Mouse (Mus musculus): ENCODE measurements around the gene G3bp1. TPM values are rescaled to one million over a fixed set of nuclear protein-coding genes. Genes with fewer than 3 reads are reported as not detected.

G3bp1 gene
- polyA plus RNA-seq, 1 experiment from 2014 or later: 147 TPM

- Histone ChIP-seq H3K9me3 (ENCODE audit: control insufficient read depth, low read length) (0 out of 2 replicates have a peak, but pooled peaks cover 3% of the 10 kb centered on the region), H3K9ac (ENCODE audit: low read depth, low read length) (no peak overlapping the region), H3K4me2 (ENCODE audit: low read depth, low read length) (no peak overlapping the region), H3K4me3 (ENCODE audit: low read depth, low read length) (no peak overlapping the region), H3K4me1 (ENCODE audit: control insufficient read depth, insufficient read depth, low read length) (no peaks in the 10 kb centered on the region), H3K27me3 (replicated peaks; ENCODE audit: control insufficient read depth, insufficient read depth, low read length) (no peaks in the 10 kb centered on the region), H3K36me3 (ENCODE audit: control insufficient read depth, insufficient read depth, low read length) (no peaks in the 10 kb centered on the region), H3K27ac (replicated peaks; ENCODE audit: low read depth, low read length) (no peak overlapping the region)
- no peak for DNase-seq (ENCODE audit: low spot score)
- WGBS: 62% methylated on average over 4 of the region's 4 CpGs
- ATAC-seq (ENCODE audit: low read depth): no peak
These were observed 73.2 kb downstream of the G3bp1 start for GRCm38 (mm10) chr11:55542671-55543070.

GRCm38 (mm10) chr11:55545690-55546089, 76.2 kb downstream of the G3bp1 start:
- 0 out of 2 replicates have a peak, but pooled peaks cover 3% of the 10 kb centered on the region for H3K9me3 ChIP-seq (ENCODE audit: control insufficient read depth, low read length)

More at GRCm38 (mm10) chr11:55545690-55546089, 76.2 kb downstream of the G3bp1 start:
- ATAC-seq (ENCODE audit: low read depth) (no peak), DNase-seq (ENCODE audit: low spot score) (no peak)
- Histone ChIP-seq H3K4me1 (ENCODE audit: control insufficient read depth, insufficient read depth, low read length) (no peaks in the 10 kb centered on the region), H3K27ac (replicated peaks; ENCODE audit: low read depth, low read length) (no peak overlapping the region), H3K4me2 (ENCODE audit: low read depth, low read length) (no peak overlapping the region), H3K4me3 (ENCODE audit: low read depth, low read length) (no peak overlapping the region), H3K36me3 (ENCODE audit: control insufficient read depth, insufficient read depth, low read length) (no peaks in the 10 kb centered on the region), H3K9ac (ENCODE audit: low read depth, low read length) (no peak overlapping the region), H3K27me3 (replicated peaks; ENCODE audit: control insufficient read depth, insufficient read depth, low read length) (no peaks in the 10 kb centered on the region)
- WGBS: 87% methylated on average over 1 of the region's 1 CpGs

Small RNA genes lying within 50 kb of the gene (microRNA-seq; reads per million reads assigned to microRNA genes)
- not detected for gene Mir7652 (ENCODE audit: borderline number of aligned reads)

Other genes starting within 250 kb of the G3bp1 start
- 1.2 and 1.5 TPM in 2 replicates for gene Fat2, start 133.1 kb upstream of the G3bp1 start, polyA plus RNA-seq (2014; fragmentation: Nextera tagmentation; extraction: Ambion mirVana)
- gene Sparc, start 46.5 kb upstream of the G3bp1 start, polyA plus RNA-seq (2014; fragmentation: Nextera tagmentation; extraction: Ambion mirVana): 2,713 and 3,340 TPM in 2 replicates
- gene Atox1, start 8.4 kb upstream of the G3bp1 start, polyA plus RNA-seq (2014; fragmentation: Nextera tagmentation; extraction: Ambion mirVana): 409 and 416 TPM in 2 replicates
- not detected in 2 replicates for gene Glra1, start 138.5 kb downstream of the G3bp1 start, polyA plus RNA-seq (2014; fragmentation: Nextera tagmentation; extraction: Ambion mirVana)

Measured in embryonic facial prominence, embryonic 14.5 days (tissue).